Mouse (Mus musculus): ENCODE data around the gene Gm20695.

DNA sequence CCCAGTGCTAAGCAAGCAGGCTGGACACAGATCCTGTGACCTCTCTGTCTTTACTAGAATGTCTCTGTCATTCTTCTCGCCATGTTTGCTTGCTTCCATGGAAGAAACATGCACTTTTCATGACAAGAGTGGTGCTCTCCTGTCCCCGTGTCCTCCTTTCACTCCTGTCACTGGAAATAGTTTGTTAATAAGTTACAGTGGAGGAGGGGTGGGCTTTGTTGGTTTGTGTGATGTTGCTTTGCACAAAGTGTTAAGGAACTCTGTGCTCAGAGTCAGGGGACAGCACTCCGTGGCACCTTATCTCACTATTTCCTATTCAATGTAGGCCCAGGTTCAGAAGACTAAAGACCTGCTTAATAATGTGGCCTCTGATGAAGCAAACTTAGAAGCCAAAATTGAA lies 39.1 kb downstream of the Gm20695 start:
- TF ChIP-seq CTCF (IDR thresholded peaks at IDR 0.05; ENCODE audit: low read depth) (no peak), EP300 (IDR thresholded peaks at IDR 0.05; ENCODE audit: low read depth) (no peak)
